Mouse (Mus musculus) lung, adult 18-20 months (tissue): ENCODE measurements around the gene Serf1.
A peak's percentile ranks its signal among the peaks of the same experiment; 100 is the strongest.
"Not testable (repeated sequence)": the region's sequence is repeated elsewhere in the genome, so short reads cannot be mapped to it uniquely, and the experiment has no call there.

Experiments
- DNase-seq, 2 experiments: peaks; one replicate each; pipeline ENCODE4 v3.0.0; 2022; ENCODE audit warnings: mixed read lengths in 2 of 2

Serf1 gene

GRCm38 (mm10) chr13:100107652-100108472 is at the start of gene Serf1:
Gene Serf1, plus strand, starts transcription at chr13:100108012.
- DNase-seq = peak; percentile 79 to 84

- DNase-seq = no peak
Observed at GRCm38 (mm10) chr13:100063936-100064335, 43.9 kb upstream of the Serf1 start.

GRCm38 (mm10) chr13:100067821-100068220 is 40.0 kb upstream of the Serf1 start:
- DNase-seq = no peak

GRCm38 (mm10) chr13:100071473-100071872 is 36.3 kb upstream of the Serf1 start:
- no peak for DNase-seq

GRCm38 (mm10) chr13:100098808-100099207 is 9.0 kb upstream of the Serf1 start:
- DNase-seq = no peak

GRCm38 (mm10) chr13:100103052-100103658 is 4.7 kb upstream of the Serf1 start:
- DNase-seq = no peak

- DNase-seq = peak; percentile 92 to 93
Observed at GRCm38 (mm10) chr13:100103748-100104254, 4.0 kb upstream of the Serf1 start, which contains the start of gene Bdp1. Gene Bdp1, minus strand, starts transcription at chr13:100104070.

- no peak for DNase-seq
Observed at GRCm38 (mm10) chr13:100112218-100112972, 4.6 kb downstream of the Serf1 start.

GRCm38 (mm10) chr13:100123970-100124369 is 16.2 kb downstream of the Serf1 start:
- no peak for DNase-seq

- peak; percentile 92 to 93 for DNase-seq
Observed at GRCm38 (mm10) chr13:100124423-100125257, 16.8 kb downstream of the Serf1 start, which contains the start of gene Smn1. Gene Smn1, plus strand, starts transcription at chr13:100124852.

GRCm38 (mm10) chr13:100125258-100125643 is 17.4 kb downstream of the Serf1 start:
- no peak for DNase-seq

GRCm38 (mm10) chr13:100141646-100142314 is 34.0 kb downstream of the Serf1 start:
- DNase-seq = no peak

- peak; percentile 28 to 64 for DNase-seq
Observed at GRCm38 (mm10) chr13:100152659-100153058, 44.8 kb downstream of the Serf1 start.

GRCm38 (mm10) chr13:100156624-100157023 is 48.8 kb downstream of the Serf1 start:
- peak in 1 of 2 experiments; percentile 10 for DNase-seq

- DNase-seq = not testable (repeated sequence)
Observed at GRCm38 (mm10) chr13:100161171-100161870, 53.5 kb downstream of the Serf1 start.

GRCm38 (mm10) chr13:100162467-100162866 is 54.7 kb downstream of the Serf1 start:
- DNase-seq = not testable (repeated sequence)
